Mouse (Mus musculus): ENCODE measurements at regions not wholly inside any gene's neighbourhood (a gene's known extent, or its start where the extent isn't known, plus 50 kb on each side); places are given as distances from the start of the nearest gene placed in this dataset.

DNA sequence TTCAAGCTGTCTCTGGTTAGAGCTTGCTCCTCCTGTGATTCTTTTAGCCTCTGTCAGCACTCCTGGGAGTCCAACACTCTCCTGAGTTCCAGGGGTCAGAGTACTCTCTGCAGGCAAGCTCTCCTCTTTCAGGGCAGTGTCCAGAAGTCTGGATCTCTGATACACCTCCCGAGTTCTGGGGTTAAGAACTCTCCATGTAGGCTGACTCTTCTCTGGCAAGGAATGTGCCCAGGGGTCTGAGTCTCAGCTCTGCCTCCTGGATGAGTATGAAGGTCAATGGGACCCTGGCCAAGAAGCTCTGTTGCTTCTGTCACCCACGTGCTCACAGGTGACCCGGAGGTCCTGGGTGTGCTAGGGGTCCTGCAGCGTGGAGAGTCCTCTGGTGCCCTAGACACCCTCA is 1146.2 kb upstream of the Gm38303 start:
- ATAC-seq (replicated peaks; ENCODE audit: poor library complexity), result no peak

DNA sequence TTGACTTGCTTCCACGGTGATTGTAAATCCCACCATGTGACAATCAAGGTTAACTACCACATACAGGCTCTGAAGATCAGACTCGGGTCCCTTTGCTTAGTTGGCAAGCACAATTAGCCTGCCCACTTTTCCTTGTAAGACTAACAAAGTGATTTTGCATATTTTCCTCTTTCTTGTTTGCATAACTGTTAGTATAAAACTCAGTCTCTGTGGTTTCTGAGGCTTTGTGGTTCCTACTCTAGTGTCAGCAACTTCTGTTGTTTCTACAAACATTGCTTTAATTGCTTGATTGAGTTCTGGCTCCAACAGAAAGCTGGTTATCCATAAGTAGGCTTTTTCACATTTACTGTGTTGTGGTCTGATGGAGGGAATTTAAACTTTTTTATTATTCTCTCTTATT is 1121.4 kb upstream of the Gm38303 start:
- ATAC-seq (replicated peaks; ENCODE audit: poor library complexity), result peak; percentile 68

DNA sequence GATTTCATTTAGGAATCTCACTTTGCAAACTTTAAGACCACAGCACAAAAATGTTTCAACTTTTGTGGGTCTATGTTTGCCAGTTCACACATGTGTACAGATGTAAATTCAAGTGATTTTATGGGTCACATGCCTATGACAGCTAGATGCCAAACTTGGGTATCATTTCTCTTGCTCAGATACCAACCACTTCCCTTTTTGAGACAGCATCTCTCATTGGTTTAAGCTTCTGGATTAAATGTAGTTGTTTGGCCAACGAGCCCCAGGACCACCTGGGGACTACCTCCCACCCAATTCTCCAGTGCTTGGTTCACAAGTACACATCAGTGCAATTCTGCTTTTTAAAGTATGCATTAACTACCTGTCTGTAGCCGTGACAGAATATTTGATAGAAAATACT is 1120.7 kb upstream of the Gm38303 start:
- ATAC-seq (replicated peaks; ENCODE audit: poor library complexity), result peak; percentile 48; the same call in 1 of the 2 replicates
